Mouse (Mus musculus) heart, postnatal 10 days (tissue): ENCODE measurements around the gene Sdhaf3. TPM values are rescaled to one million over a fixed set of nuclear protein-coding genes. Genes with fewer than 3 reads are reported as not detected.

Source experiments
- DNase-seq, 2 experiments: peaks; one replicate each; pipeline ENCODE4 v3.0.0; 2021
- intact Hi-C: fragments of 180-260 bp; cut with DNase I; formaldehyde crosslinking; loops from one replicate; pipeline ENCODE4 v1.15.1; 2025
- total RNA-seq, 2 experiments: library from RNA; stranded (reverse); gene quantifications; 2 replicates each; pipeline ENCODE4 v1.2.3; 2021

The Sdhaf3 gene
- total RNA-seq, 2 experiments from 2014 or later, result 3.8 to 4.0 TPM

DNA sequence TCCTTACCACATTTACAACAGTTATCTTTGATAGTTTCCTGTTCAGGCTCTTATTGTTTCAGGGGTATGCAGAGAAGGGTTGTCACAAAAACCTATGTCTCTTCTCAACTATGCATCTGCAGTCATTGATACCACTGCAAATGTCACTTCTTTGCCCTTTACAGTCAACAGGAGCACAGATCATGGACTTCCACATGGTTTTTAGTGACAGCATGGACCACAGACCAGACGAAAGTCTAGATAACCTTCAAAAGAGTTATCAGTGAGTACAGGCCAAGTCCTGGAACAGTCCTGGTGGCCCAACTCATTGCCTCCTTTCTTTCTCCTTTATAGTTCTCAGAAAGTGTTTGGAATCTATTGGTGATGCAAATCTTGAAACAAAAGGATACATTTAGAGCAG, 86.1 kb downstream of the Sdhaf3 start:
- intact Hi-C loops, result no loop called here
- no peak for DNase-seq

DNA sequence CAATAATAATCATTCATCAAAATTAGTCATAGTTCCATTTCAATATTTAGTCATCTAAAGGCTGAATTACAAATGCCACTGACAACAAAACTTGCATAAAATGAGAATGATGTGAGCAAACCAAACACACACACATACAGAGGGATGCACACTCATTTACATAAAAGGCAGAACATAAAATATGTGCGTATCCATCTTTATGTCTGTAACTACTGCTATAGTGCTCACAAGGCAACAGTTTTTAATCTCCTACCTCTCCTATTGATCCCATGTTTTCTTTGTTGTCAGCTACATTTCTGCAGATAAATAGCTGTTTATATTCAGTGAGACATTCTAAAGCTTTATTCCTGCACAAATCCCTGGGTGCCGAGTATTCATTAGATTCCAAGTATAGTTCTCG, 107.0 kb downstream of the Sdhaf3 start:
- intact Hi-C loops, result no loop called here
- no peak for DNase-seq

- no peak for DNase-seq
- intact Hi-C loops, result no loop called here
Observed at GRCm38 (mm10) chr6:7068782-7069181, 113.0 kb downstream of the Sdhaf3 start.

DNA sequence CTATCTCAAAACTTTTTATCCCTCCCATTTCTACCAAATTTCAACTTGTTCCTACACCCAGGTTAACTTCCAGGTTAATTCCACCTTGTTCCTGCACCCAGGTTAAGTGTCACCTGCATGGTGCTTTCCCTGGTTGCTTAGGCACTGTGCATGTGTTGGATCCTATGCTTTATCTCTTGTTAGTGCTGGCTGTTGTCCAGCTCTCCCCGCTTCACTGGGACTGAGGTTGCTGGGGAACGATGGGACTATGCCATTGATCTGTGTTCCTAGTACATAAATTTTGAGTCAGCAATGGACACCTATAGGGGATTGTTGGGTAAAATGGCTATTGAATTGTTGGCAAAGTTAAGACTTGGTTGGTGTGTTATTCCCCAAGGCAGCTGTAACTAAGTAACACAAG, 113.7 kb downstream of the Sdhaf3 start:
- intact Hi-C loops, result no loop called here
- no peak for DNase-seq

GRCm38 (mm10) chr6:7082054-7082453, 126.2 kb downstream of the Sdhaf3 start:
- intact Hi-C loops, result no loop called here

DNA sequence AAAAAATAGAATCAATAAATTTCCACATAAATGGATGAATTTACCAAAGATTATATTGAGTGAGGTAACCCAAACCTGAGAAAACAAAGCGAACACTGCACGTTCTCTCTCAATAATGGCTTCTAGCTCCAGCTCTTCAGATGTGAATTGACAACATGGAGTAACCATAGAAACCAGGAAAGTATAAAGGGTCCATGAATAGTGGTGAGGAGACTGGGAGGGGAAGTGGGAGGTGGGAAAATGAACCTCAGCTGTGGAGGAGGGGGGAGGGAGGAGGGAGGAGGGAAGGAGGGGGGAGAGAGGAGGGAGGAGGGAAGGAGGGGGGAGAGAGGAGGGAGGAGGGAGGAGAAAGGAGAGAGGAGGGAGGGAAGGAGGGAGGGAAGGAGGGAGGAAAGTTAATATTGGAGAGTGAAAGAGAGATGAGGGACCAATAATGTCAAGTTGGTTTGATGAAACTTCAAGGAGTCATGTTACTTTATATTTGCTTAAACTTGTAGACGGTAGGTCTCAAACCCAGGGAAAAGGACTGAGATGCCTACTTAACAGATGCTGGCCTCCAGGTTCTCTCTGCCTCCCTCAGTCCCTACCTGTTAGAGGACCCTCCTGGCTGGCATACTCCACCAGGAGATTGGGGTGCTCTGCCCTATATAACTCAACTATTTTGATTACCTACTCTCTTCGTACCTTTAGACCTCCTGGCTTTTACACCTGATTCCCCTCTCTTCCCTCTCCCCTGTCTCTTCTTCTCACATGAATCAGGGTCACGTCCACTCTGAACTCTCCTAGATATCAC, 126.9 kb downstream of the Sdhaf3 start:
- intact Hi-C loops, result no loop called here
- DNase-seq, result no peak

More at GRCm38 (mm10) chr6:7082054-7082453, 126.2 kb downstream of the Sdhaf3 start:
- DNase-seq, result no peak

DNA sequence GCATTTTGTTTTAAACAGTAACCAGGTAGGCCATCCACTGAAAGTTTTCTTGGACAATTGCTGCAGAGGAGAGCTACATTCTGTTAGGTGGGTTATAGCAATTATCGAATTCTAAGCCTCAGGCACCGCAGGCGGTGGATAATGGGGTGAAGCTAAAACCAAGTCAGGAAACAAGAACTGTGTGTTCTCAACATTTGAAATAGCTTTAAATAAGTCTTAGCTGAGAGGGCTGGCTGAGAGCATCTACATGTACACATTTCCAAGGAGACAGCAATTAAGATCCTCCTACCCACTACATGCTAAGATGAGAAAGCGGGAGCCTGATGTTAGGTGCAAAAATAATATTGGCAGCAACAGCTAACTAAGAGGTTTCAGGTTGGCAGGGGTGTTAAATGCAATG, 127.9 kb downstream of the Sdhaf3 start:
- intact Hi-C loops, result loop anchor here (1.0 kb wide), 1 partner anchor 41 kb away; no protein-coding TSS in a partner anchor
- DNase-seq, result no peak

DNA sequence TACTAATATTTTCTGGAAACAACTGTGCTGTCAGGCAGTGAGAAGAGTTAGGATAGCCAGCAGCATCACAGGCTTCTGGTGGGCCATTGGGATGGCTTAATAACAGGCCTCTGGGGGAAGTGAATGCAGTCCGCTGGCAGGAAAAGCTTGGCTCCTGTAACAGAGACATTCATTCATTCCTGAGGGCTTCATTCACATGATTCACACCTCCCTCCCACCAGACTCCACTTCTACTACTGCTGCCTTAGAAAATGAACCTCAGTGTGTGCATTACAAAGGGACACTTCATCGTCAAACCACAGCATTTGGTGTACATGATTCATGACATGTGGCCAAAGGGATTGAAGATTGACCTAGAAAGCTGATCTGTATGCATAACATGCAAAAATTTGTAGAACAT, 128.6 kb downstream of the Sdhaf3 start:
- no peak for DNase-seq
- intact Hi-C loops, result loop anchor here (1.0 kb wide), 1 partner anchor 40 kb away; no protein-coding TSS in a partner anchor

GRCm38 (mm10) chr6:7085506-7085905, 129.7 kb downstream of the Sdhaf3 start:
- no peak for DNase-seq
- intact Hi-C loops, result no loop called here

DNA sequence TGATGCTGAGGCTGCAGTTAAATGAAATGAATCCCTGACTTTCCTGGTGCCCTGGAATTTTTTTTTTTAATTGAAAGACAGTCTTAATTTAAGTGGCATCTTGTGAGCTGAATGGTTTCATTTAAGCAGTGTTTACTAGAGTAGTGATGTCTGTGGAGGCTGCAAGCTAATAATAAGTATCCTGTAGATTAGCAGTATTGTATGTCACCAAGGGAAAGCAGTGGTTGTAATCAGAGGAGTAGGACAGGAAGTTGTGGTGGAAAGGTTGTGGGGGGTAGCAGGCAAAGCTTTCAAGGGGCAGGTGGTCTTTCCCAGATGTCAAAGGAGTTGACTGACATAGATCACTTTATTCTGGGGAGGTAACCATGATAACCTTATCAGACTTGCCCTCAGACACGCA, 136.3 kb downstream of the Sdhaf3 start:
- DNase-seq, result no peak
- intact Hi-C loops, result no loop called here

Other genes with a start within 250 kb of the Sdhaf3 start
- gene Dlx6, start 92.7 kb upstream of the Sdhaf3 start, total RNA-seq, result under 1 TPM in 1 of 2 experiments, not detected in 1; 0.27 TPM
- gene Dlx5, start 73.9 kb upstream of the Sdhaf3 start, total RNA-seq, result under 1 TPM; 0.25 to 0.45 TPM